Mouse (Mus musculus) lung, adult 2 months (tissue): ENCODE measurements around the gene Sept3.

ENCODE experiments used
- CTCF ChIP-seq: fragments of 200-500 bp; IDR thresholded peaks from 2 replicates; pipeline ENCODE4 v1.5.1; 2011; ENCODE audit warnings: mild to moderate bottlenecking, low read length, control low read depth; ENCODE audit not compliant: insufficient read depth
- POLR2A ChIP-seq: fragments of 200-500 bp; IDR thresholded peaks from 2 replicates; pipeline ENCODE4 v1.6.1; 2011; ENCODE audit warnings: low read depth, mild to moderate bottlenecking, control low read depth, low read length, borderline replicate concordance; ENCODE audit errors: extremely low read depth

DNA sequence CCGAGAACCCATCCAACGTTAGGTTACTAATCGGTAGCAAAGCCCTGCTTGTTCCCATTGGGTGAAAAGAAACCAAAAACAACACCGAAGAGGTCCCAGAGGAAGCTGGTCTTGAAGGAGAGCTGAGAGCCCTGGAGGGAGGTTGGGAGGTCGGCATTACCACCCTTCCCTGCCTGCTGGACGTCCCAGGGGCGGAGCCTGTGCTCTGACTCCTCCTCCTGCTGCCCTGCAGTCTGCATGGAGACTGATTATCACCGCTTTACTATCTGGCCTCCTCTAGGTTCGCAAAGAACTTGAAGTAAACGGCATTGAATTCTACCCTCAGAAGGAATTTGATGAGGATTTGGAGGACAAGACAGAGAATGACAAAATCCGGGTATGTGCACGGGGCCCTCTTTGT is 11.5 kb downstream of the Sept3 start:
- TF ChIP-seq POLR2A (no peak), CTCF (no peak)
